Mouse (Mus musculus): Measurements from ENCODE around the gene Ppt1. TPM values are rescaled to one million over a fixed set of nuclear protein-coding genes. Genes with fewer than 3 reads are reported as not detected.

Ppt1 gene
- polyA plus RNA-seq, 1 experiment from 2014 or later: 74.3 TPM

DNA sequence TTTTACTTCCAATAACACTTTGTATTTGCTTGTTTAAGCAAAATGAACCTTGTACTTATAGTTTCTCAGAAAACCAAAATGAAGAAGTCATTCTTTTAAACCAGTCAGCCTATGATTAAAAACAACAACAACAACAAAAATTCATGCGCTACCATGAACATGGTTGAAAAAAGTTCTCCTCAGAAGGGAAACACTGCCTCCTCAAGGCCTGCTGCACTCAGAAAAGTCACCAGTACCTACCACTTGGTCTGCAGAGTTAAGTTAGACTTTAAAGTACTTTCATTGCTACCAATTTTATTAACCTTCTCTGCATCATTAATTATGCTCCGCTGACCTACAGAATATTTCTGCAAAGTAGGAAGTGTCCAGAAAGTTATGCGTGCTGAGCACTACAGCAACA, 47.3 kb downstream of the Ppt1 start:
- Histone ChIP-seq H3K9ac (ENCODE audit: low read length) (no peak overlapping the region), H3K4me1 (ENCODE audit: control insufficient read depth in 2 of 2, insufficient read depth in 2 of 2, low read length in 2 of 2) (peaks cover 9 to 47% of the 10 kb centered on the region in 2 experiments), H3K27me3 (ENCODE audit: control insufficient read depth, insufficient read depth, low read length) (no peaks in the 10 kb centered on the region), H3K9me3 (ENCODE audit: control insufficient read depth, low read length) (no peaks in the 10 kb centered on the region), H3K4me2 (ENCODE audit: low read length) (peak overlapping the region; percentile 73), H3K36me3 (ENCODE audit: control insufficient read depth, insufficient read depth, low read length) (peaks cover 3% of the 10 kb centered on the region; the same call in 1 of the 2 replicates), H3K27ac (replicated peaks in 1 of 2; ENCODE audit: control insufficient read depth in 1 of 2, insufficient read depth in 1 of 2, low read depth in 2 of 2, low read length in 2 of 2) (no peak overlapping the region), H3K4me3 (ENCODE audit: control insufficient read depth in 1 of 2, insufficient read depth in 1 of 2, low read depth in 1 of 2, low read length in 2 of 2) (no peak overlapping the region)
- ATAC-seq (ENCODE audit: insufficient number of reproducible peaks, insufficient read depth, low FRiP score, low read depth): no peak
- WGBS: 91% methylated on average over 3 of the region's 3 CpGs

DNA sequence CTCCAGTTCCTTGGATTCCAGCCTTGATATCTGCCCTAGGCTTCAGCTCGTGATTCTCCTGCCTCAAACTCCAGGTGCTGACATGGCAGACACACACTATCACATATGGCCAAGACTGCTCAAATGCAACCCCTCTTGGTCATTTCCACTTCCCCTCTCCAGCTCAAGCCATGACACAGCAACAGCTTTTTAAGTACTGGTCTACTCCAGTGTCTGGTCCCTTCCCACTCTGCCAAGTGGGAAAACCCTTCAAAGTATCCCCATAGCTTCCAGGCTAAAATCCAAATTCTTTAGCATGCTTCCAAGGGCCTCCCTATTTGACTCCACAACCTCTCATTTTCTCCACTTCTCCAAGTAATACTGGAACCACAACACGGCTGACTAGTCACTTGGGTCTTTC, 48.0 kb downstream of the Ppt1 start:
- H3K4me2 ChIP-seq (ENCODE audit: low read length): peak overlapping the region; percentile 73
- H3K27me3 ChIP-seq (ENCODE audit: control insufficient read depth, insufficient read depth, low read length): no peaks in the 10 kb centered on the region
- no peaks in the 10 kb centered on the region for H3K9me3 ChIP-seq (ENCODE audit: control insufficient read depth, low read length)
- peak overlapping the region; percentile 6 to 99; a peak in 3 of 4 replicates for H3K27ac ChIP-seq (replicated peaks in 1 of 2; ENCODE audit: control insufficient read depth in 1 of 2, insufficient read depth in 1 of 2, low read depth in 2 of 2, low read length in 2 of 2)
- WGBS: 34% methylated on average over 2 of the region's 2 CpGs
- H3K4me3 ChIP-seq (ENCODE audit: control insufficient read depth in 1 of 2, insufficient read depth in 1 of 2, low read depth in 1 of 2, low read length in 2 of 2): peak overlapping the region in 1 of 2 experiments; percentile 91; a peak in 3 of 4 replicates
- no peak for ATAC-seq (ENCODE audit: insufficient number of reproducible peaks, insufficient read depth, low FRiP score, low read depth)
- H3K4me1 ChIP-seq (ENCODE audit: control insufficient read depth in 2 of 2, insufficient read depth in 2 of 2, low read length in 2 of 2): peaks cover 9 to 42% of the 10 kb centered on the region in 2 experiments
- H3K36me3 ChIP-seq (ENCODE audit: control insufficient read depth, insufficient read depth, low read length): no peaks in the 10 kb centered on the region; the same call in 1 of the 2 replicates
- H3K9ac ChIP-seq (ENCODE audit: low read length): peak overlapping the region; percentile 91

DNA sequence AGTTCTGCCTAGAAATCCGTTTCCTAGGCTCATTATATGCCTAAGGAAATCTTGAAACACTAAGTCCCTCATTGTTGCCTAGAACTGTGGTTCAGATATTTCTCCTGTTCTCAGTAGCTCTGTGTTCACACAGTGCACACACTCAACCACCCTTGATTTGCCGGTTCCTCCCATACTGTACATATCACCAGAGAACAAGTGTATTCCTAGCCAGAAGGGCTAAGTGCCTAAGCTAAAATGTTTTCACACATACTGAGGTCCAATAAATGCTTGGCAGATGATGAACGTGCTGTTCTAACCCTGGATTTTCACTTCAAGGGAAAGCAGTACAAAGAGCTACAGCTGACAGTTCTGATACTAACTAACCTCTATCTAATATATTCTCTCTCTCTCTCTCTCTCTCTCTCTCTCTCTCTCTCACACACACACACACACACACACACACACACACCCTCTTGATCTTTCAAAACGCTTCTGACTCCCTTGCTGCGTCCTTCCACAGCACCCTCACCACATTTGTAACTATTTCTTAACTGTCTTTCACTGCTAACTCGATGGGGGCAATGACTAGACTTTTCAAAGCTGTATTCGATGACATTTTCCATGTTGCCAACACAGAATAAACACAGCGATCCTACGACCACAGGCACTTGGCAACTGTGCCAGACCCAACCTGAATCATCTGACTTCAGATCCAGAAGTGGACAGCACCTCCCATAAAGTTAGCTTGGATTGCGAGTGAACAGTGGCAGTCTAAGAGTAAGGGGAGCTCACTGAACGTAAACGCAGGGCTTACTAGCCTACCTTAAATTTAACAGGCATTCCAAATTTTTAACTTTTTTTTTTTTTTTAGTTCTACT, 48.7 kb downstream of the Ppt1 start:
- peak overlapping the region; percentile 73 for H3K4me2 ChIP-seq (ENCODE audit: low read length)
- 23% methylated on average over 12 of the region's 12 CpGs for WGBS

GRCm38 (mm10) chr4:122885768-122886578, 49.9 kb downstream of the Ppt1 start, which contains the start of gene Cap1:
Gene Cap1, minus strand, starts transcription at chr4:122886056.
- Histone ChIP-seq H3K9ac (ENCODE audit: low read length) (peak within 1 kb of the TSS; percentile 91), H3K4me3 (ENCODE audit: control insufficient read depth in 1 of 2, insufficient read depth in 1 of 2, low read depth in 1 of 2, low read length in 2 of 2) (peak within 1 kb of the TSS; percentile 89 to 91), H3K27ac (replicated peaks in 1 of 2; ENCODE audit: control insufficient read depth in 1 of 2, insufficient read depth in 1 of 2, low read depth in 2 of 2, low read length in 2 of 2) (peak within 1 kb of the TSS; percentile 99 to 100), H3K4me1 (ENCODE audit: control insufficient read depth in 2 of 2, insufficient read depth in 2 of 2, low read length in 2 of 2) (peaks cover 8 to 44% of the 10 kb centered on the region in 2 experiments), H3K9me3 (ENCODE audit: control insufficient read depth, low read length) (no peaks in the 10 kb centered on the region), H3K27me3 (ENCODE audit: control insufficient read depth, insufficient read depth, low read length) (no peaks in the 10 kb centered on the region), H3K4me2 (ENCODE audit: low read length) (peak within 1 kb of the TSS; percentile 92), H3K36me3 (ENCODE audit: control insufficient read depth, insufficient read depth, low read length) (no peaks in the 10 kb centered on the region; the same call in 1 of the 2 replicates)
- under 1% methylated on average over 49 of the region's 49 CpGs for WGBS
- peak; percentile 96 for ATAC-seq (ENCODE audit: insufficient number of reproducible peaks, insufficient read depth, low FRiP score, low read depth)

More for the DNA sequence above, 48.7 kb downstream of the Ppt1 start:
- Histone ChIP-seq H3K27ac (replicated peaks in 1 of 2; ENCODE audit: control insufficient read depth in 1 of 2, insufficient read depth in 1 of 2, low read depth in 2 of 2, low read length in 2 of 2) (peak overlapping the region; percentile 84 to 99; a peak in 3 of 4 replicates), H3K36me3 (ENCODE audit: control insufficient read depth, insufficient read depth, low read length) (no peaks in the 10 kb centered on the region; the same call in 1 of the 2 replicates), H3K9me3 (ENCODE audit: control insufficient read depth, low read length) (no peaks in the 10 kb centered on the region), H3K27me3 (ENCODE audit: control insufficient read depth, insufficient read depth, low read length) (no peaks in the 10 kb centered on the region), H3K4me1 (ENCODE audit: control insufficient read depth in 2 of 2, insufficient read depth in 2 of 2, low read length in 2 of 2) (peaks cover 9 to 42% of the 10 kb centered on the region in 2 experiments), H3K4me3 (ENCODE audit: control insufficient read depth in 1 of 2, insufficient read depth in 1 of 2, low read depth in 1 of 2, low read length in 2 of 2) (peak overlapping the region; percentile 89 to 91), H3K9ac (ENCODE audit: low read length) (peak overlapping the region; percentile 91)
- no peak for ATAC-seq (ENCODE audit: insufficient number of reproducible peaks, insufficient read depth, low FRiP score, low read depth)

GRCm38 (mm10) chr4:122886579-122887254, 50.7 kb downstream of the Ppt1 start:
- H3K36me3 ChIP-seq (ENCODE audit: control insufficient read depth, insufficient read depth, low read length): no peaks in the 10 kb centered on the region; the same call in 1 of the 2 replicates
- H3K27ac ChIP-seq (replicated peaks in 1 of 2; ENCODE audit: control insufficient read depth in 1 of 2, insufficient read depth in 1 of 2, low read depth in 2 of 2, low read length in 2 of 2): peak overlapping the region; percentile 99 to 100
- no peaks in the 10 kb centered on the region for H3K27me3 ChIP-seq (ENCODE audit: control insufficient read depth, insufficient read depth, low read length)
- H3K9ac ChIP-seq (ENCODE audit: low read length): peak overlapping the region; percentile 82
- ATAC-seq (ENCODE audit: insufficient number of reproducible peaks, insufficient read depth, low FRiP score, low read depth): no peak
- H3K4me2 ChIP-seq (ENCODE audit: low read length): peak overlapping the region; percentile 92
- H3K4me1 ChIP-seq (ENCODE audit: control insufficient read depth in 2 of 2, insufficient read depth in 2 of 2, low read length in 2 of 2): peaks cover 11 to 44% of the 10 kb centered on the region in 2 experiments
- no peaks in the 10 kb centered on the region for H3K9me3 ChIP-seq (ENCODE audit: control insufficient read depth, low read length)
- H3K4me3 ChIP-seq (ENCODE audit: control insufficient read depth in 1 of 2, insufficient read depth in 1 of 2, low read depth in 1 of 2, low read length in 2 of 2): peak overlapping the region; percentile 82 to 91
- 7% methylated on average over 19 of the region's 19 CpGs for WGBS

DNA sequence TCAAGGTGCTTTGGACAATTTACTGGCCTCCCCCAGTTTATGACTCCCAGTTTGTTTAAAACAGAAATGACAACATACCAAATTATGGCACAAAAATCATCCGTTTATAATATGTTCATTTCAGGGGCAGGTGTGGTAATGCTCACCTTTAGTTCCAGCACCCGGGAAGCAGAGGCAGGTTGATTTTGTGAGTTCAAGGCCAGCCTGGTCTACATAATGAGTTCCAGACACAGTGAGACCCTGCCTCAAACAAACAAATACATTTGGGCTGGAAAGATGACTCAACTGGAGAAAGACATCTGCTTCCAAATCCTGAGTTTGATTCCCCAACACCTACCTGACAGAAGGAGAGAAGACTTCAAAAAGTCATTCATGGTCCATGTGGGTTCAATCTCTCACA, 51.3 kb downstream of the Ppt1 start:
- Histone ChIP-seq H3K27me3 (ENCODE audit: control insufficient read depth, insufficient read depth, low read length) (no peaks in the 10 kb centered on the region), H3K9ac (ENCODE audit: low read length) (no peak overlapping the region), H3K4me1 (ENCODE audit: control insufficient read depth in 2 of 2, insufficient read depth in 2 of 2, low read length in 2 of 2) (peaks cover 11 to 39% of the 10 kb centered on the region in 2 experiments), H3K27ac (replicated peaks in 1 of 2; ENCODE audit: control insufficient read depth in 1 of 2, insufficient read depth in 1 of 2, low read depth in 2 of 2, low read length in 2 of 2) (peak overlapping the region; percentile 99 to 100), H3K36me3 (ENCODE audit: control insufficient read depth, insufficient read depth, low read length) (no peaks in the 10 kb centered on the region; the same call in 1 of the 2 replicates), H3K4me3 (ENCODE audit: control insufficient read depth in 1 of 2, insufficient read depth in 1 of 2, low read depth in 1 of 2, low read length in 2 of 2) (no peak overlapping the region), H3K4me2 (ENCODE audit: low read length) (peak overlapping the region; percentile 92), H3K9me3 (ENCODE audit: control insufficient read depth, low read length) (no peaks in the 10 kb centered on the region)
- no peak for ATAC-seq (ENCODE audit: insufficient number of reproducible peaks, insufficient read depth, low FRiP score, low read depth)
- WGBS: 83% methylated on average over 2 of the region's 2 CpGs
